Mouse (Mus musculus): ENCODE data around the gene Als2cl. TPM values are rescaled to one million over a fixed set of nuclear protein-coding genes. Genes with fewer than 3 reads are reported as not detected.

Gene Als2cl
- polyA plus RNA-seq, 2 experiments = 1.6 to 7.4 TPM

GRCm38 (mm10) chr9:110890026-110890783 is 10.5 kb downstream of the Als2cl start:
- ATAC-seq (ENCODE audit: low FRiP score, low read depth) (no peak), DNase-seq (ENCODE audit: low spot score) (no peak)
- no peak overlapping the region for H3K9ac ChIP-seq (ENCODE audit: low read depth, low read length, severe bottlenecking)
- no peaks in the 10 kb centered on the region for H3K27me3 ChIP-seq (ENCODE audit: control insufficient read depth, insufficient read depth, low read length)
- no peaks in the 10 kb centered on the region for H3K36me3 ChIP-seq (ENCODE audit: control insufficient read depth, insufficient read depth, low read length)
- no peak for TF ChIP-seq POLR2A (IDR thresholded peaks at IDR 0.05; ENCODE audit: borderline replicate concordance, extremely low read depth, insufficient read depth, insufficient read length)
- 12% methylated on average over 19 of the region's 21 CpGs for WGBS
- no peaks in the 10 kb centered on the region for H3K9me3 ChIP-seq (ENCODE audit: control insufficient read depth, low read length)
- no peak overlapping the region for H3K27ac ChIP-seq (replicated peaks; ENCODE audit: low read depth, low read length)
- H3K4me3 ChIP-seq (replicated peaks; ENCODE audit: low read length) = no peak overlapping the region
- no peak overlapping the region for H3K4me2 ChIP-seq (replicated peaks; ENCODE audit: low read depth, low read length, severe bottlenecking)
- no peaks in the 10 kb centered on the region for H3K4me1 ChIP-seq (ENCODE audit: control insufficient read depth, insufficient read depth, low read length)

- H3K27ac ChIP-seq (replicated peaks; ENCODE audit: low read depth, low read length) = no peak overlapping the region
- no peaks in the 10 kb centered on the region for H3K27me3 ChIP-seq (ENCODE audit: control insufficient read depth, insufficient read depth, low read length)
- no peak for TF ChIP-seq POLR2A (IDR thresholded peaks at IDR 0.05; ENCODE audit: borderline replicate concordance, extremely low read depth, insufficient read depth, insufficient read length)
- 75% methylated on average over 12 of the region's 12 CpGs for WGBS
- H3K36me3 ChIP-seq (ENCODE audit: control insufficient read depth, insufficient read depth, low read length) = no peaks in the 10 kb centered on the region
- H3K4me3 ChIP-seq (replicated peaks; ENCODE audit: low read length) = no peak overlapping the region
- no peak overlapping the region for H3K9ac ChIP-seq (ENCODE audit: low read depth, low read length, severe bottlenecking)
- DNase-seq (ENCODE audit: low spot score) (no peak), ATAC-seq (ENCODE audit: low FRiP score, low read depth) (no peak)
- no peaks in the 10 kb centered on the region for H3K4me1 ChIP-seq (ENCODE audit: control insufficient read depth, insufficient read depth, low read length)
- H3K9me3 ChIP-seq (ENCODE audit: control insufficient read depth, low read length) = no peaks in the 10 kb centered on the region
- H3K4me2 ChIP-seq (replicated peaks; ENCODE audit: low read depth, low read length, severe bottlenecking) = no peak overlapping the region
Observed at GRCm38 (mm10) chr9:110891077-110891828, 11.6 kb downstream of the Als2cl start.

- Histone ChIP-seq H3K27me3 (ENCODE audit: control insufficient read depth, insufficient read depth, low read length) (no peaks in the 10 kb centered on the region), H3K4me1 (ENCODE audit: control insufficient read depth, insufficient read depth, low read length) (no peaks in the 10 kb centered on the region), H3K9me3 (ENCODE audit: control insufficient read depth, low read length) (no peaks in the 10 kb centered on the region), H3K27ac (replicated peaks; ENCODE audit: low read depth, low read length) (no peak overlapping the region), H3K4me3 (replicated peaks; ENCODE audit: low read length) (no peak overlapping the region), H3K36me3 (ENCODE audit: control insufficient read depth, insufficient read depth, low read length) (no peaks in the 10 kb centered on the region), H3K9ac (ENCODE audit: low read depth, low read length, severe bottlenecking) (no peak overlapping the region), H3K4me2 (replicated peaks; ENCODE audit: low read depth, low read length, severe bottlenecking) (no peak overlapping the region)
- DNase-seq (ENCODE audit: low spot score) (no peak), ATAC-seq (ENCODE audit: low FRiP score, low read depth) (no peak)
- 86% methylated on average over 3 of the region's 3 CpGs for WGBS
- TF ChIP-seq POLR2A (IDR thresholded peaks at IDR 0.05; ENCODE audit: borderline replicate concordance, extremely low read depth, insufficient read depth, insufficient read length) = no peak
Observed at GRCm38 (mm10) chr9:110892552-110892951, 12.9 kb downstream of the Als2cl start.

GRCm38 (mm10) chr9:110893429-110893828 is 13.8 kb downstream of the Als2cl start:
- TF ChIP-seq POLR2A (IDR thresholded peaks at IDR 0.05; ENCODE audit: borderline replicate concordance, extremely low read depth, insufficient read depth, insufficient read length) = no peak
- H3K9me3 ChIP-seq (ENCODE audit: control insufficient read depth, low read length) = no peaks in the 10 kb centered on the region
- no peak overlapping the region for H3K4me3 ChIP-seq (replicated peaks; ENCODE audit: low read length)
- H3K27ac ChIP-seq (replicated peaks; ENCODE audit: low read depth, low read length) = no peak overlapping the region
- H3K4me2 ChIP-seq (replicated peaks; ENCODE audit: low read depth, low read length, severe bottlenecking) = no peak overlapping the region
- no peak for DNase-seq (ENCODE audit: low spot score)
- H3K4me1 ChIP-seq (ENCODE audit: control insufficient read depth, insufficient read depth, low read length) = no peaks in the 10 kb centered on the region
- ATAC-seq (ENCODE audit: low FRiP score, low read depth) = no peak
- no peaks in the 10 kb centered on the region for H3K36me3 ChIP-seq (ENCODE audit: control insufficient read depth, insufficient read depth, low read length)
- H3K27me3 ChIP-seq (ENCODE audit: control insufficient read depth, insufficient read depth, low read length) = no peaks in the 10 kb centered on the region
- WGBS = 57% methylated on average over 10 of the region's 10 CpGs
- H3K9ac ChIP-seq (ENCODE audit: low read depth, low read length, severe bottlenecking) = no peak overlapping the region

GRCm38 (mm10) chr9:110895507-110895906 is 15.8 kb downstream of the Als2cl start:
- 39% methylated on average over 5 of the region's 5 CpGs for WGBS
- TF ChIP-seq POLR2A (IDR thresholded peaks at IDR 0.05; ENCODE audit: borderline replicate concordance, extremely low read depth, insufficient read depth, insufficient read length) = no peak
- no peak for DNase-seq (ENCODE audit: low spot score)
- Histone ChIP-seq H3K9me3 (ENCODE audit: control insufficient read depth, low read length) (no peaks in the 10 kb centered on the region), H3K9ac (ENCODE audit: low read depth, low read length, severe bottlenecking) (no peak overlapping the region), H3K27ac (replicated peaks; ENCODE audit: low read depth, low read length) (no peak overlapping the region), H3K27me3 (ENCODE audit: control insufficient read depth, insufficient read depth, low read length) (no peaks in the 10 kb centered on the region), H3K4me3 (replicated peaks; ENCODE audit: low read length) (no peak overlapping the region), H3K4me2 (replicated peaks; ENCODE audit: low read depth, low read length, severe bottlenecking) (no peak overlapping the region), H3K36me3 (ENCODE audit: control insufficient read depth, insufficient read depth, low read length) (no peaks in the 10 kb centered on the region), H3K4me1 (ENCODE audit: control insufficient read depth, insufficient read depth, low read length) (no peaks in the 10 kb centered on the region)
- no peak for ATAC-seq (ENCODE audit: low FRiP score, low read depth)

Measured in limb, embryonic 14.5 days (tissue).